Mouse (Mus musculus) layer of hippocampus, adult 8-10 months (tissue): ENCODE data around the gene Gm10256. TPM values are rescaled to one million over a fixed set of nuclear protein-coding genes. Genes with fewer than 3 reads are reported as not detected.
"Not testable (repeated sequence)": the region's sequence is repeated elsewhere in the genome, so short reads cannot be mapped to it uniquely, and the experiment has no call there.

ENCODE experiments used
- DNase-seq, 2 experiments: peaks; one replicate each; pipeline ENCODE4 v3.0.0; 2022; ENCODE audit warnings: low spot score in 2 of 2
- total RNA-seq, 4 experiments: library from RNA; stranded (reverse); gene quantifications; 2 replicates each; pipeline ENCODE4 v1.2.4; 2022

The Gm10256 gene
- total RNA-seq = not detected

- DNase-seq = not testable (repeated sequence)
Observed at GRCm38 (mm10) chrY:2830380-2830779, at the start of gene Gm10256, which contains the start of gene Rbmy. Gene Gm10256, plus strand, starts transcription at chrY:2830699. Gene Rbmy, plus strand, starts transcription at chrY:2830680.

- not testable (repeated sequence) for DNase-seq
Observed at GRCm38 (mm10) chrY:2796105-2796504, 34.4 kb upstream of the Gm10256 start, which contains the start of gene Gm4064. Gene Gm4064, minus strand, starts transcription at chrY:2796205.

GRCm38 (mm10) chrY:2900689-2901088 lies 70.2 kb downstream of the Gm10256 start, which contains the start of gene Gm10352:
Gene Gm10352, plus strand, starts transcription at chrY:2900989.
- not testable (repeated sequence) for DNase-seq

Other genes with a start within 250 kb of the Gm10256 start
- gene H2al2c, start 231.6 kb upstream of the Gm10256 start, total RNA-seq = not detected
- not detected for gene Sry, start 167.0 kb upstream of the Gm10256 start, total RNA-seq
- not detected for gene H2al2b, start 110.0 kb upstream of the Gm10256 start, total RNA-seq
- gene Gm4064, start 34.5 kb upstream of the Gm10256 start, total RNA-seq = not detected
- gene Rbmy, start within 50 bp of the Gm10256 start, total RNA-seq = not detected
- not detected for gene Gm10352, start 70.3 kb downstream of the Gm10256 start, total RNA-seq
- gene Gm29289, start 101.9 kb downstream of the Gm10256 start, total RNA-seq = not detected